Mouse (Mus musculus): ENCODE data around the gene Pecam1. TPM values are rescaled to one million over a fixed set of nuclear protein-coding genes. Genes with fewer than 3 reads are reported as not detected.

Pecam1 gene
- polyA plus RNA-seq, 1 experiment from 2014 or later = 46.8 TPM

DNA sequence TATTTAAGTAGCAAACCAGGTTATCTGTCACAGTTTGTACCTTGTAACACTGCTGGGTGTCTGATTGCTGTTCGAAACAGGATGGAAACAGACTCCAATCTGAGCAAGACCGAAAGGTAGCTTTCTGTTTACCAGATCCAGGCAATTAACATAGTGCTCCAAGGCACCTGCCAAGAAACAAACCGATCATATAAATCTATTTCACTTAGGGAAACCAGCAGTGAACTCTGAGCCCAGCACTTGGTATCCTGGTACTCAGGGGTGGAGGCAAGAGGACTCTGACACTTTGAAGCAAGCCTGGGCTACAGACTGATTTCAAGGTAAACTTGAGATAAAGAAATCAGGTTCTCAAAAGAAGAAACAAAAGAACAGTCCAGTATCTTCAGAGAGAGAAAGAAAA is 27.0 kb upstream of the Pecam1 start:
- Histone ChIP-seq H3K4me1 (ENCODE audit: control insufficient read depth, insufficient read depth, low read length) (no peaks in the 10 kb centered on the region; the same call in 1 of the 2 replicates), H3K27me3 (ENCODE audit: control insufficient read depth, insufficient read depth, low read length) (no peaks in the 10 kb centered on the region), H3K4me3 (ENCODE audit: low read length) (no peak overlapping the region), H3K9me3 (ENCODE audit: control insufficient read depth, low read length) (no peaks in the 10 kb centered on the region), H3K27ac (ENCODE audit: low read depth, low read length) (no peak overlapping the region), H3K36me3 (ENCODE audit: control insufficient read depth, insufficient read depth, low read length) (peaks cover 64% of the 10 kb centered on the region), H3K9ac (ENCODE audit: low read depth, low read length) (no peak overlapping the region; the same call in 1 of the 2 replicates), H3K4me2 (replicated peaks; ENCODE audit: low read depth, low read length) (no peak overlapping the region)
- WGBS = 88% methylated on average over 3 of the region's 3 CpGs
- ATAC-seq (ENCODE audit: low FRiP score, low TSS enrichment) = no peak

DNA sequence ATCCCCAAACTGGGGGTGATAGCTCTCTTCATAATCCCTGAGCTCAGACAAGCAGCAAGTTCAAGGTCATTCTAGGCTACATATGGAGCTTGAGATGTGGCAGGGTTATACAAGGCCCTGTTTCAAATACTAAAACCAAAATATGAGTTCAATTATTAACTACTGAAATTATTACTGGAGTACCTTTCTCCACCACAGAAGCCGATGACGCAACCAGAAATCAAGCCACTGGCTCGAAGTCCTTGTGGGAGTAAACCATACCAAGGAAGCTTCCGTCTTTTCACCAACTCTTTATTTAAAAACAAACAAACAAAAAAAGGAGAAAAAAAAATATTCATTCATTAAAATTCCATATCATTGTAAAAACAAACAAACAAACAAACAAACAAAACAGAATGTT is 26.5 kb upstream of the Pecam1 start:
- no peaks in the 10 kb centered on the region; the same call in 1 of the 2 replicates for H3K4me1 ChIP-seq (ENCODE audit: control insufficient read depth, insufficient read depth, low read length)
- no peak overlapping the region for H3K27ac ChIP-seq (ENCODE audit: low read depth, low read length)
- H3K27me3 ChIP-seq (ENCODE audit: control insufficient read depth, insufficient read depth, low read length) = no peaks in the 10 kb centered on the region
- H3K4me2 ChIP-seq (replicated peaks; ENCODE audit: low read depth, low read length) = no peak overlapping the region
- H3K4me3 ChIP-seq (ENCODE audit: low read length) = no peak overlapping the region
- ATAC-seq (ENCODE audit: low FRiP score, low TSS enrichment) = no peak
- 86% methylated on average over 4 of the region's 4 CpGs for WGBS
- H3K36me3 ChIP-seq (ENCODE audit: control insufficient read depth, insufficient read depth, low read length) = peaks cover 64% of the 10 kb centered on the region
- H3K9me3 ChIP-seq (ENCODE audit: control insufficient read depth, low read length) = no peaks in the 10 kb centered on the region
- H3K9ac ChIP-seq (ENCODE audit: low read depth, low read length) = no peak overlapping the region

DNA sequence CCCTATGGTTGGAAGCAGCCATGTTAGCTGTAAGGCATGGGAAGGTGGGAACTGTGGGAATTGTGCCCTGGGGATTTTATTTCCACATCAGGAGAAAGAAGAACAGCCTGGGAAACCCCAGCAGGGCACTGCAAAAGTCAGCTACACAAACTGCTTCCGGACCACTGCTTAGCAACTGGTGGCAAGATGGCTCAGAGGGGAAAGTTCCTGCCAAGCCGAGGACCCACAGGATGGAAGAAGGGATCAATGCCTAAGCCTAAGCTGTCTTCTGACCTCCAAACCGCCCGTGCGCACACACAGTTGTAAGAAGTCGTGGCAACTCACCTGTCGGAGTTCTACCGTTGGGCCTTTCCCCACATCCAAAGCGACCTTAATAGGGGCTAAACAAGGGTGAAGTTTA is 22.6 kb upstream of the Pecam1 start:
- Histone ChIP-seq H3K9ac (ENCODE audit: low read depth, low read length) (no peak overlapping the region), H3K9me3 (ENCODE audit: control insufficient read depth, low read length) (no peaks in the 10 kb centered on the region), H3K4me3 (ENCODE audit: low read length) (no peak overlapping the region), H3K4me2 (replicated peaks; ENCODE audit: low read depth, low read length) (no peak overlapping the region), H3K36me3 (ENCODE audit: control insufficient read depth, insufficient read depth, low read length) (peaks cover 76% of the 10 kb centered on the region), H3K4me1 (ENCODE audit: control insufficient read depth, insufficient read depth, low read length) (no peaks in the 10 kb centered on the region; the same call in 1 of the 2 replicates), H3K27ac (ENCODE audit: low read depth, low read length) (no peak overlapping the region), H3K27me3 (ENCODE audit: control insufficient read depth, insufficient read depth, low read length) (no peaks in the 10 kb centered on the region)
- WGBS = 84% methylated on average over 9 of the region's 9 CpGs
- no peak for ATAC-seq (ENCODE audit: low FRiP score, low TSS enrichment)

DNA sequence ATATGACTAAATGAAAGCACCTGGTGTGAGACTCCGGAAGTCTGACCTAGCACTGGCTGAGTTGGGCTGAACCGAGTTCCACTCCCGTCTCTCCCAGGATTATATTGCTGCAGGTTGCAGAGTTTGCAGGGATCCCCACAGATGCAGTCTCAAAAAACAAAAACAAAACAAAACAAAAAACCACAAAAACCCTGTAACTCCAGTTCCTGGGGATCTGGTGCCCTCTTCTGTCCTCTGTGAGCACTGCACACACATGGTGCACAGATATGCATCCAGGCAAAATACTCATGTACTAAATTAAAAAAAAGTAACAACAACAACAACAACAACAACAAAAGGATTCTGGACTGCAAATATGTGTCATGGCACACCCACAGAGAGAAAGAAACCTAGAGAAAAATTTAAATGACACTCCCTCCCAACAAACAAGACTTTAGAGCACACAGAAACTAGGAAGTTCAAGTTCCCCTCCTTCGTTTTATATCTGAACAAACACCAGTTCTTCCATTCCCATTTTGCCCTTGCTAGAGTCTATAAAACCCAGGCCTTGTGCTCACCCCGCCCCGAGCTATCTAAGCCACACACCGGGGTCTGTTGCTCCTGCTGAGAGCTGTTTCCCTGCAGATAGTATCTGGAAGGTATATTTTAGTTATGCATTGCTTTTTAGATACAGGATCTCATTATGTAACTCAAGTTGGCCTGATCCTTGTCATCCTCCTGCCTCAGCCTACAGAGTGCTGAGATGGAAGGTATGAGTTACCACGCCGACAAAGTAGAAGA is 20.0 kb upstream of the Pecam1 start:
- H3K4me2 ChIP-seq (replicated peaks; ENCODE audit: low read depth, low read length) = no peak overlapping the region
- no peaks in the 10 kb centered on the region for H3K4me1 ChIP-seq (ENCODE audit: control insufficient read depth, insufficient read depth, low read length)
- 96% methylated on average over 9 of the region's 9 CpGs for WGBS
- ATAC-seq (ENCODE audit: low FRiP score, low TSS enrichment) = no peak
- H3K9me3 ChIP-seq (ENCODE audit: control insufficient read depth, low read length) = peaks cover 6% of the 10 kb centered on the region; the same call in 1 of the 2 replicates
- no peak overlapping the region for H3K4me3 ChIP-seq (ENCODE audit: low read length)
- no peaks in the 10 kb centered on the region for H3K27me3 ChIP-seq (ENCODE audit: control insufficient read depth, insufficient read depth, low read length)
- H3K9ac ChIP-seq (ENCODE audit: low read depth, low read length) = no peak overlapping the region
- peaks cover 86% of the 10 kb centered on the region for H3K36me3 ChIP-seq (ENCODE audit: control insufficient read depth, insufficient read depth, low read length)
- H3K27ac ChIP-seq (ENCODE audit: low read depth, low read length) = no peak overlapping the region

DNA sequence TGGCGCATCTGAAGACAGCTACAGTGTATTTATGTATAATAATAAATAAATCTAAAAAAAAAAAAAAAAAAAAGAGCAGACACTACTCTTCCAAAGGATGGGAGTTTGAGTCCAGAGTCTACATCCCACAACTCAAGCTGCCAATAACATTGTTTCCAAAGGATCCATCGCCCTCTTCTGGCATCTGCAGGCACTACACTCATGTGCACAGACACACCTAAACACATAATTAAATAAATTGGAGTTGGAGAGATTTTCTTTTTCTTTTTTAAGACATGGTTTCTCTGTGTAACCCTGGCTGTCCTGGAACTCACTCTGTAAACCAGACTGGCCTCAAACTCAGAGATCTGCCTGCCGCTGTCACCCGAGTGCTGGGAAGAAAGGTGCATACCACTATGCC is 17.1 kb upstream of the Pecam1 start:
- H3K27me3 ChIP-seq (ENCODE audit: control insufficient read depth, insufficient read depth, low read length) = no peaks in the 10 kb centered on the region
- peaks cover 60% of the 10 kb centered on the region for H3K36me3 ChIP-seq (ENCODE audit: control insufficient read depth, insufficient read depth, low read length)
- H3K4me2 ChIP-seq (replicated peaks; ENCODE audit: low read depth, low read length) = no peak overlapping the region
- WGBS = 90% methylated on average over 4 of the region's 4 CpGs
- peaks cover 6% of the 10 kb centered on the region; the same call in 1 of the 2 replicates for H3K9me3 ChIP-seq (ENCODE audit: control insufficient read depth, low read length)
- no peak for ATAC-seq (ENCODE audit: low FRiP score, low TSS enrichment)
- H3K4me3 ChIP-seq (ENCODE audit: low read length) = no peak overlapping the region
- no peak overlapping the region for H3K27ac ChIP-seq (ENCODE audit: low read depth, low read length)
- H3K9ac ChIP-seq (ENCODE audit: low read depth, low read length) = no peak overlapping the region
- H3K4me1 ChIP-seq (ENCODE audit: control insufficient read depth, insufficient read depth, low read length) = peaks cover 7% of the 10 kb centered on the region; the same call in 1 of the 2 replicates

DNA sequence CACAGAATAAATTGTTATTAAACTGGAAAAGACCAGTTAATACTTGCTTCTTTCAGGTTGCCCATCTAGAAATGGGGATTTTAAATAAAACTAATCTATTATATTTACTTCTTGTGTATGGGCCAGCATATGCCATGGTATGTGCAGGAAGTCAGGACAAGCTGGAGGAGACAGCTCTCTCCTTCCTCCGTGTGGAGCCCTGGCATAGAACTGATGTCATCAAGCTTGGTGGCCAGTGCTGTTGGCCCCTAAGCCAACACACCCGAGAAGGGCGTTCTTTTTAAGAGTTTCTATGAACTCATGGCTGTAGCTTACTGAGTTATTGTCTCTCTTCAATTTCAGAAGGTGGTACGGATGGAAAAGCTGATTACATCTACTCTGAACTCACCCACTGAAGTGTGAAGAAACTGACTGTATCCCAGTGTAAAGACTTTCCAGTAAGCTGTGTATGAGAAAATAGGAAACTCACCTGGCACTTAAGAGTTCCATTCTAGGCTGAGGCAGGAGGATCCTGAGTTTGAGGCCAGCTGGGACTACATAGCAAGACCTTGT is 16.3 kb upstream of the Pecam1 start:
- Histone ChIP-seq H3K4me3 (ENCODE audit: low read length) (no peak overlapping the region), H3K4me1 (ENCODE audit: control insufficient read depth, insufficient read depth, low read length) (peaks cover 15% of the 10 kb centered on the region)
- 76% methylated on average over 4 of the region's 4 CpGs for WGBS

DNA sequence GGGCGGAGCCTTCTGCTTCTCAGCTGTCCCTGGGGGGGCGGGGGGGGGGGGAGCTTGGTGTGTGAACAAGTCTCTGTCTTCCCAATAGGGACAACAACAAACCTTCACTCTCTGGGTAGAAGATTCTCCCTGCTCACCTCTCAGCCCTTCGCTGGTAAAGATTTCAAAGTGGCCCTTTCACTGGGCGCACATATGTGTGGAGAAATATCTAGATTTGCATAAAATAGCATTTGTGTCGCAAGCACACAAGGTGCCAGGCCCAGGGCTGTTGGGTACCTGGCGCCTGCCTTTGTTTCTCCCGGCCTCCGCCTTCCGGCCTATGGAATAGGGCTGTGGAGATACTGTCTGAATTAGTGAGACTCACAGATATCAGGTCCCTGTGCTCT is 12.4 kb upstream of the Pecam1 start:
- ATAC-seq (ENCODE audit: low FRiP score, low TSS enrichment) = peak; percentile 9; the same call in 1 of the 2 replicates
- Histone ChIP-seq H3K27ac (ENCODE audit: low read depth, low read length) (peak overlapping the region; percentile 85), H3K4me2 (replicated peaks; ENCODE audit: low read depth, low read length) (no peak overlapping the region), H3K4me3 (ENCODE audit: low read length) (no peak overlapping the region), H3K4me1 (ENCODE audit: control insufficient read depth, insufficient read depth, low read length) (peaks cover 17% of the 10 kb centered on the region), H3K9ac (ENCODE audit: low read depth, low read length) (no peak overlapping the region), H3K36me3 (ENCODE audit: control insufficient read depth, insufficient read depth, low read length) (peaks cover 19% of the 10 kb centered on the region), H3K9me3 (ENCODE audit: control insufficient read depth, low read length) (peaks cover 4% of the 10 kb centered on the region; the same call in 1 of the 2 replicates), H3K27me3 (ENCODE audit: control insufficient read depth, insufficient read depth, low read length) (no peaks in the 10 kb centered on the region)
- WGBS = 71% methylated on average over 9 of the region's 9 CpGs

More for the DNA sequence above, 16.3 kb upstream of the Pecam1 start:
- Histone ChIP-seq H3K9ac (ENCODE audit: low read depth, low read length) (no peak overlapping the region), H3K27ac (ENCODE audit: low read depth, low read length) (no peak overlapping the region), H3K36me3 (ENCODE audit: control insufficient read depth, insufficient read depth, low read length) (peaks cover 52% of the 10 kb centered on the region), H3K9me3 (ENCODE audit: control insufficient read depth, low read length) (peaks cover 6% of the 10 kb centered on the region; the same call in 1 of the 2 replicates), H3K27me3 (ENCODE audit: control insufficient read depth, insufficient read depth, low read length) (no peaks in the 10 kb centered on the region), H3K4me2 (replicated peaks; ENCODE audit: low read depth, low read length) (no peak overlapping the region)
- ATAC-seq (ENCODE audit: low FRiP score, low TSS enrichment) = no peak

DNA sequence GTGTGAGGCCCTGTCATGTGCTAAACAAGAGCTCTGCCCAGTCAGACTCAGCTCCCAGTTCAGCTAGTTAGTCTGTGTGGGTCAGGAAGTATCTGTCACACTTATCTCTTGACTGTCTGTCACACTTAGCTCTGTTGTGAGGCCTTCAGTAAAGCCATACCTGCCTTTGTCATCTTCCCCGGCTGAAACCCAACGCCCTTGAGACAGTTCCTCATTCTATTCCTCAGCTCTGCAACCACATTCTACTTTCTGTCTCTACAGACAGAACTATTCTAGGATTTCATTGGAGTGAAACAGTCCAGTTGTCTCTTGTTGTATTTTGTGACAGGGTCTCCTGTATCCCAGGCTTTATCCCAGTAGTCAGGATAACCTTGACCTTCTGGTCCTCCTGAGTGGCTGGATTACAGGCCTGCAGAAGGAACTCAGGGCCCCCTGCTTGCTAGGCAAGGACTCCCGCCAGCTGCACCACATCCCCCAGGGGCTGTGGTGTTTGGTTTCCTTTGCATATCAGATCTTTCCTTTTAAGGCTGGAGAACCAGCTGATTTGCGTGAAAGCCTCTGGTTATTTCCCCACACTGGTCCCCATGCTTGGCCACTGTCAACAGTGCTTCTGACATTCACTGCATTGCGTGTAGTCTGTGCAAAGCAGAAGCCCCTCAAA is 11.8 kb upstream of the Pecam1 start:
- H3K27me3 ChIP-seq (ENCODE audit: control insufficient read depth, insufficient read depth, low read length) = no peaks in the 10 kb centered on the region
- 17% methylated on average over 5 of the region's 5 CpGs for WGBS
- peak overlapping the region; percentile 85 for H3K27ac ChIP-seq (ENCODE audit: low read depth, low read length)
- no peak overlapping the region for H3K4me2 ChIP-seq (replicated peaks; ENCODE audit: low read depth, low read length)
- H3K9me3 ChIP-seq (ENCODE audit: control insufficient read depth, low read length) = no peaks in the 10 kb centered on the region
- no peak overlapping the region for H3K4me3 ChIP-seq (ENCODE audit: low read length)
- H3K36me3 ChIP-seq (ENCODE audit: control insufficient read depth, insufficient read depth, low read length) = peaks cover 14% of the 10 kb centered on the region
- peaks cover 17% of the 10 kb centered on the region for H3K4me1 ChIP-seq (ENCODE audit: control insufficient read depth, insufficient read depth, low read length)
- ATAC-seq (ENCODE audit: low FRiP score, low TSS enrichment) = peak; percentile 82
- no peak overlapping the region for H3K9ac ChIP-seq (ENCODE audit: low read depth, low read length)

DNA sequence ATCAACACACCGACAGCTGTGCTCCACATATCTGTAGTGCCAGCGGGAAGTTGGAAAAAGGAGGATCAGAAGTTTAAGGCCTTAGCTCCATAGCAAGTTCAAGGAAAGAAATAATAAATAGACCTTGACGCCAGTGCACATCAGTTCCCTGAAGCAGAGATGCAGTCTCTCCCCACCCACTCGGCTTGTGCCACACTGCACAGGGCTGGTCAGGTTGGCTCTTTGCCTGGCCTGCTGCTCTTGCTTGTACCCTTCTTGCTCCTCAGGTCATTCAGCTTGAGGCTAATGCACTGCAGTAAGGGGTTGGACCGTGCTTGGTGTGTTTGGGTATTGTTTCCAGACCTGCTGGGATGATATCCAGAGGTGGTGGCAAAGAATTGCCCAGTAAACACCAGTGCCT is 10.1 kb upstream of the Pecam1 start:
- WGBS = 89% methylated on average over 5 of the region's 5 CpGs
- no peak for ATAC-seq (ENCODE audit: low FRiP score, low TSS enrichment)
- no peaks in the 10 kb centered on the region for H3K9me3 ChIP-seq (ENCODE audit: control insufficient read depth, low read length)

More for the DNA sequence above, 10.1 kb upstream of the Pecam1 start:
- H3K36me3 ChIP-seq (ENCODE audit: control insufficient read depth, insufficient read depth, low read length) = no peaks in the 10 kb centered on the region; the same call in 1 of the 2 replicates
- peaks cover 17% of the 10 kb centered on the region for H3K4me1 ChIP-seq (ENCODE audit: control insufficient read depth, insufficient read depth, low read length)
- H3K9ac ChIP-seq (ENCODE audit: low read depth, low read length) = no peak overlapping the region
- H3K27ac ChIP-seq (ENCODE audit: low read depth, low read length) = no peak overlapping the region
- H3K4me3 ChIP-seq (ENCODE audit: low read length) = no peak overlapping the region
- H3K27me3 ChIP-seq (ENCODE audit: control insufficient read depth, insufficient read depth, low read length) = no peaks in the 10 kb centered on the region
- no peak overlapping the region for H3K4me2 ChIP-seq (replicated peaks; ENCODE audit: low read depth, low read length)

Data from kidney, embryonic 14.5 days (tissue).